Mouse (Mus musculus): ENCODE results near the gene Golga7b. TPM values are rescaled to one million over a fixed set of nuclear protein-coding genes. Genes with fewer than 3 reads are reported as not detected.

Golga7b gene
- polyA plus RNA-seq, 1 experiment from 2014 or later: 0.33 TPM

- no peaks in the 10 kb centered on the region for H3K9me3 ChIP-seq (replicated peaks; ENCODE audit: control insufficient read depth, low read length)
- no peak overlapping the region for H3K27ac ChIP-seq (ENCODE audit: low read length)
- no peak overlapping the region for H3K4me2 ChIP-seq (ENCODE audit: low read depth, low read length)
- peaks cover 6% of the 10 kb centered on the region for H3K4me1 ChIP-seq (ENCODE audit: control insufficient read depth, insufficient read depth, low read length)
- H3K4me3 ChIP-seq (ENCODE audit: low read length): no peak overlapping the region
- H3K36me3 ChIP-seq (ENCODE audit: control insufficient read depth, insufficient read depth): no peaks in the 10 kb centered on the region
- no peak overlapping the region for H3K9ac ChIP-seq (ENCODE audit: low read length)
- 49% methylated on average over 8 of the region's 8 CpGs for WGBS
- ATAC-seq (replicated peaks; ENCODE audit: extremely low read depth, insufficient read depth, low FRiP score): no peak
- no peaks in the 10 kb centered on the region; the same call in 1 of the 2 replicates for H3K27me3 ChIP-seq (ENCODE audit: control insufficient read depth, insufficient read depth, low read length)
Observed at GRCm38 (mm10) chr19:42305746-42306145, 58.4 kb downstream of the Golga7b start.

- Histone ChIP-seq H3K9ac (ENCODE audit: low read length) (no peak overlapping the region), H3K27ac (ENCODE audit: low read length) (no peak overlapping the region), H3K4me3 (ENCODE audit: low read length) (no peak overlapping the region), H3K4me2 (ENCODE audit: low read depth, low read length) (no peak overlapping the region), H3K9me3 (replicated peaks; ENCODE audit: control insufficient read depth, low read length) (no peaks in the 10 kb centered on the region), H3K36me3 (ENCODE audit: control insufficient read depth, insufficient read depth) (no peaks in the 10 kb centered on the region), H3K27me3 (ENCODE audit: control insufficient read depth, insufficient read depth, low read length) (no peaks in the 10 kb centered on the region; the same call in 1 of the 2 replicates), H3K4me1 (ENCODE audit: control insufficient read depth, insufficient read depth, low read length) (peaks cover 6% of the 10 kb centered on the region)
- 36% methylated on average over 7 of the region's 7 CpGs for WGBS
- no peak for ATAC-seq (replicated peaks; ENCODE audit: extremely low read depth, insufficient read depth, low FRiP score)
Observed at GRCm38 (mm10) chr19:42306202-42306601, 58.8 kb downstream of the Golga7b start.

GRCm38 (mm10) chr19:42307019-42307418, 59.6 kb downstream of the Golga7b start:
- H3K9me3 ChIP-seq (replicated peaks; ENCODE audit: control insufficient read depth, low read length): no peaks in the 10 kb centered on the region
- H3K27ac ChIP-seq (ENCODE audit: low read length): no peak overlapping the region
- WGBS: 2% methylated on average over 8 of the region's 8 CpGs
- peak overlapping the region; percentile 26; the same call in 1 of the 2 replicates for H3K4me2 ChIP-seq (ENCODE audit: low read depth, low read length)
- no peak; the same call in 1 of the 2 replicates for ATAC-seq (replicated peaks; ENCODE audit: extremely low read depth, insufficient read depth, low FRiP score)
- H3K4me1 ChIP-seq (ENCODE audit: control insufficient read depth, insufficient read depth, low read length): peaks cover 6% of the 10 kb centered on the region
- no peaks in the 10 kb centered on the region; the same call in 1 of the 2 replicates for H3K27me3 ChIP-seq (ENCODE audit: control insufficient read depth, insufficient read depth, low read length)
- no peak overlapping the region for H3K9ac ChIP-seq (ENCODE audit: low read length)
- no peak overlapping the region for H3K4me3 ChIP-seq (ENCODE audit: low read length)
- no peaks in the 10 kb centered on the region for H3K36me3 ChIP-seq (ENCODE audit: control insufficient read depth, insufficient read depth)

GRCm38 (mm10) chr19:42308931-42309330, 61.6 kb downstream of the Golga7b start:
- peaks cover 6% of the 10 kb centered on the region for H3K4me1 ChIP-seq (ENCODE audit: control insufficient read depth, insufficient read depth, low read length)
- H3K27me3 ChIP-seq (ENCODE audit: control insufficient read depth, insufficient read depth, low read length): no peaks in the 10 kb centered on the region; the same call in 1 of the 2 replicates
- H3K4me3 ChIP-seq (ENCODE audit: low read length): no peak overlapping the region
- no peak overlapping the region for H3K4me2 ChIP-seq (ENCODE audit: low read depth, low read length)
- WGBS: 77% methylated on average over 12 of the region's 12 CpGs
- H3K27ac ChIP-seq (ENCODE audit: low read length): no peak overlapping the region
- H3K36me3 ChIP-seq (ENCODE audit: control insufficient read depth, insufficient read depth): no peaks in the 10 kb centered on the region
- no peak overlapping the region for H3K9ac ChIP-seq (ENCODE audit: low read length)
- H3K9me3 ChIP-seq (replicated peaks; ENCODE audit: control insufficient read depth, low read length): no peaks in the 10 kb centered on the region
- no peak for ATAC-seq (replicated peaks; ENCODE audit: extremely low read depth, insufficient read depth, low FRiP score)

- Histone ChIP-seq H3K9me3 (replicated peaks; ENCODE audit: control insufficient read depth, low read length) (no peaks in the 10 kb centered on the region), H3K27ac (ENCODE audit: low read length) (no peak overlapping the region), H3K4me2 (ENCODE audit: low read depth, low read length) (no peak overlapping the region), H3K9ac (ENCODE audit: low read length) (no peak overlapping the region), H3K27me3 (ENCODE audit: control insufficient read depth, insufficient read depth, low read length) (no peaks in the 10 kb centered on the region; the same call in 1 of the 2 replicates), H3K4me3 (ENCODE audit: low read length) (no peak overlapping the region), H3K36me3 (ENCODE audit: control insufficient read depth, insufficient read depth) (no peaks in the 10 kb centered on the region), H3K4me1 (ENCODE audit: control insufficient read depth, insufficient read depth, low read length) (peaks cover 6% of the 10 kb centered on the region)
- ATAC-seq (replicated peaks; ENCODE audit: extremely low read depth, insufficient read depth, low FRiP score): no peak
- 21% methylated on average over 2 of the region's 2 CpGs for WGBS
Observed at GRCm38 (mm10) chr19:42311332-42311731, 64.0 kb downstream of the Golga7b start.

- Histone ChIP-seq H3K4me1 (ENCODE audit: control insufficient read depth, insufficient read depth, low read length) (no peaks in the 10 kb centered on the region), H3K36me3 (ENCODE audit: control insufficient read depth, insufficient read depth) (no peaks in the 10 kb centered on the region), H3K9ac (ENCODE audit: low read length) (no peak overlapping the region), H3K27ac (ENCODE audit: low read length) (no peak overlapping the region), H3K4me3 (ENCODE audit: low read length) (no peak overlapping the region), H3K27me3 (ENCODE audit: control insufficient read depth, insufficient read depth, low read length) (peaks cover 4% of the 10 kb centered on the region; the same call in 1 of the 2 replicates), H3K9me3 (replicated peaks; ENCODE audit: control insufficient read depth, low read length) (no peaks in the 10 kb centered on the region), H3K4me2 (ENCODE audit: low read depth, low read length) (no peak overlapping the region)
- 79% methylated on average over 3 of the region's 3 CpGs for WGBS
- ATAC-seq (replicated peaks; ENCODE audit: extremely low read depth, insufficient read depth, low FRiP score): no peak
Observed at GRCm38 (mm10) chr19:42312191-42312590, 64.8 kb downstream of the Golga7b start.

GRCm38 (mm10) chr19:42315070-42315679, 67.8 kb downstream of the Golga7b start:
- H3K9me3 ChIP-seq (replicated peaks; ENCODE audit: control insufficient read depth, low read length): no peaks in the 10 kb centered on the region
- H3K9ac ChIP-seq (ENCODE audit: low read length): no peak overlapping the region
- no peak overlapping the region for H3K4me2 ChIP-seq (ENCODE audit: low read depth, low read length)
- no peak for ATAC-seq (replicated peaks; ENCODE audit: extremely low read depth, insufficient read depth, low FRiP score)
- H3K27me3 ChIP-seq (ENCODE audit: control insufficient read depth, insufficient read depth, low read length): peaks cover 25% of the 10 kb centered on the region
- WGBS: 64% methylated on average over 6 of the region's 6 CpGs
- no peaks in the 10 kb centered on the region for H3K4me1 ChIP-seq (ENCODE audit: control insufficient read depth, insufficient read depth, low read length)
- H3K27ac ChIP-seq (ENCODE audit: low read length): no peak overlapping the region
- no peak overlapping the region for H3K4me3 ChIP-seq (ENCODE audit: low read length)
- no peaks in the 10 kb centered on the region for H3K36me3 ChIP-seq (ENCODE audit: control insufficient read depth, insufficient read depth)

GRCm38 (mm10) chr19:42315914-42316313, 68.5 kb downstream of the Golga7b start:
- H3K4me1 ChIP-seq (ENCODE audit: control insufficient read depth, insufficient read depth, low read length): no peaks in the 10 kb centered on the region
- peaks cover 25% of the 10 kb centered on the region for H3K27me3 ChIP-seq (ENCODE audit: control insufficient read depth, insufficient read depth, low read length)
- no peak overlapping the region for H3K4me2 ChIP-seq (ENCODE audit: low read depth, low read length)
- WGBS: 13% methylated on average over 1 of the region's 1 CpGs
- H3K9me3 ChIP-seq (replicated peaks; ENCODE audit: control insufficient read depth, low read length): no peaks in the 10 kb centered on the region
- H3K9ac ChIP-seq (ENCODE audit: low read length): no peak overlapping the region
- no peaks in the 10 kb centered on the region for H3K36me3 ChIP-seq (ENCODE audit: control insufficient read depth, insufficient read depth)
- no peak overlapping the region for H3K4me3 ChIP-seq (ENCODE audit: low read length)
- ATAC-seq (replicated peaks; ENCODE audit: extremely low read depth, insufficient read depth, low FRiP score): peak; percentile 52
- no peak overlapping the region for H3K27ac ChIP-seq (ENCODE audit: low read length)

- Histone ChIP-seq H3K4me2 (ENCODE audit: low read depth, low read length) (no peak overlapping the region), H3K9me3 (replicated peaks; ENCODE audit: control insufficient read depth, low read length) (no peaks in the 10 kb centered on the region), H3K27me3 (ENCODE audit: control insufficient read depth, insufficient read depth, low read length) (peaks cover 25% of the 10 kb centered on the region), H3K9ac (ENCODE audit: low read length) (no peak overlapping the region), H3K27ac (ENCODE audit: low read length) (no peak overlapping the region), H3K36me3 (ENCODE audit: control insufficient read depth, insufficient read depth) (no peaks in the 10 kb centered on the region), H3K4me3 (ENCODE audit: low read length) (no peak overlapping the region), H3K4me1 (ENCODE audit: control insufficient read depth, insufficient read depth, low read length) (no peaks in the 10 kb centered on the region)
- no peak for ATAC-seq (replicated peaks; ENCODE audit: extremely low read depth, insufficient read depth, low FRiP score)
- WGBS: 70% methylated on average over 2 of the region's 2 CpGs
Observed at GRCm38 (mm10) chr19:42316525-42316924, 69.2 kb downstream of the Golga7b start.
